Mouse (Mus musculus): ENCODE measurements around the gene Tmem254a. TPM values are rescaled to one million over a fixed set of nuclear protein-coding genes. Genes with fewer than 3 reads are reported as not detected.
"Not testable (repeated sequence)": the region's sequence is repeated elsewhere in the genome, so short reads cannot be mapped to it uniquely, and the experiment has no call there.

Tmem254a gene
- polyA plus RNA-seq, 1 experiment from 2014 or later, result 1.7 TPM

- not testable (repeated sequence) for H3K27ac ChIP-seq (replicated peaks); H3K4me3 ChIP-seq (replicated peaks); H3K36me3 ChIP-seq (replicated peaks); H3K9ac ChIP-seq; H3K9me3 ChIP-seq (replicated peaks); H3K4me1 ChIP-seq (replicated peaks); H3K27me3 ChIP-seq; H3K4me2 ChIP-seq; ATAC-seq (ENCODE audit: insufficient read depth)
- WGBS (ENCODE audit: insufficient replicate concordance), result no CpG with 5 or more reads among the region's 3 CpGs
Observed at GRCm38 (mm10) chr14:25894566-25894965, 32.9 kb downstream of the Tmem254a start.

GRCm38 (mm10) chr14:25885886-25886285, 41.6 kb downstream of the Tmem254a start:
- WGBS (ENCODE audit: insufficient replicate concordance), result no CpG with 5 or more reads among the region's 12 CpGs
- H3K36me3 ChIP-seq (replicated peaks); H3K4me2 ChIP-seq; H3K4me1 ChIP-seq (replicated peaks); ATAC-seq (ENCODE audit: insufficient read depth); H3K27me3 ChIP-seq; H3K9ac ChIP-seq; H3K9me3 ChIP-seq (replicated peaks); H3K27ac ChIP-seq (replicated peaks); H3K4me3 ChIP-seq (replicated peaks): not testable (repeated sequence)

DNA sequence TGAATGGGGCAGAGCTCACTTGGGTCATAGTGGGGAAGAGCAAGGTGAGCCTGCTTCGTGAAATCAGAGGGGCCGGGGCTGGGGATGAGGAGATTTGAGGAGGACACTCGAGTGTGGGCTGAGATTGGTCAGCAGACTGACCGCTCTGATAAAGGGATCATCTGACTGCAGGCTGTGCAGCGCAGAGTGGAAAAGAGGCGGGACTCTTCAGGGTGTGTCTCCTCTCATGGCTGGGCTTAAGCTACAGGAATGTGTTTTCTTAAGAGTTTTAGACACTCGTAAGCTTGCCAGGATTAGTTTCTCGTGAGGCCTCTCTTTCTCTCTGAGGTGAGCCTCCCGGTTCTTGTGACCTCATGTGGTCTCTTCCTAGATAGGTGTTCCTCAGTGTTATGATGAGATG, 45.7 kb downstream of the Tmem254a start:
- H3K9me3 ChIP-seq (replicated peaks); H3K4me3 ChIP-seq (replicated peaks); H3K36me3 ChIP-seq (replicated peaks); H3K27ac ChIP-seq (replicated peaks); ATAC-seq (ENCODE audit: insufficient read depth); H3K9ac ChIP-seq; H3K4me2 ChIP-seq; H3K4me1 ChIP-seq (replicated peaks); H3K27me3 ChIP-seq: not testable (repeated sequence)
- no CpG with 5 or more reads among the region's 9 CpGs for WGBS (ENCODE audit: insufficient replicate concordance)

DNA sequence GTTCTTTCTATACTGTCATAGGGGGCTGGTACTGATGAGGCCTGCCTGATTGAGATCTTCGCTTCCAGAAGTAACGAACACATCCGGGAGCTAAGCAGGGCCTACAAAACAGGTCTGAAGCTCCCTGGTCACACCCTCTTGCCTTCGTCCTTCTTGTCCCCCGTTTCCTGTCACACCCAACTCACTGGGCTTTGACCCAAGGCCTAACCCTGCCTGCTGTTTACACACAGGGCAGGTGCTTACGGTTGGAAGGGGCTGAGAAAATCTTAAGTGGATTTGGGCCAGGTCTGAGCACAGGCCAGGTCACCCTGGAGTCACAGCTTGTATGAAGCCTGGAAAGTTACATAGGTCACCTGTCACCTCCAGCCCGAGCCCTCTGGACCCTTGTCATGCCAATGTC, 50.8 kb downstream of the Tmem254a start:
- not testable (repeated sequence) for ATAC-seq (ENCODE audit: insufficient read depth); H3K27ac ChIP-seq (replicated peaks); H3K4me3 ChIP-seq (replicated peaks); H3K4me2 ChIP-seq; H3K4me1 ChIP-seq (replicated peaks); H3K9me3 ChIP-seq (replicated peaks); H3K27me3 ChIP-seq; H3K9ac ChIP-seq; H3K36me3 ChIP-seq (replicated peaks)
- WGBS (ENCODE audit: insufficient replicate concordance), result no CpG with 5 or more reads among the region's 7 CpGs

Other genes with a start within 250 kb of the Tmem254a start
- 26.4 and 26.8 TPM in 2 replicates for gene Ppif, start 233.5 kb downstream of the Tmem254a start, polyA plus RNA-seq (2015; fragmentation: Nextera tagmentation; extraction: Ambion mirVana)
- gene Zcchc24, start 158.6 kb downstream of the Tmem254a start, polyA plus RNA-seq (2015; fragmentation: Nextera tagmentation; extraction: Ambion mirVana), result 7.5 and 8.3 TPM in 2 replicates
- gene Anxa11, start 85.5 kb downstream of the Tmem254a start, polyA plus RNA-seq (2015; fragmentation: Nextera tagmentation; extraction: Ambion mirVana), result 11.2 TPM in 2 replicates
- 0.53 and 0.71 TPM in 2 replicates for gene Plac9a, start 24.6 kb downstream of the Tmem254a start, polyA plus RNA-seq (2015; fragmentation: Nextera tagmentation; extraction: Ambion mirVana)
- gene Cphx1, start 10.6 kb upstream of the Tmem254a start, polyA plus RNA-seq (2015; fragmentation: Nextera tagmentation; extraction: Ambion mirVana), result 0.09 TPM in 1 of 2 replicates, not detected in the other
- gene Duxbl1, start 50.9 kb upstream of the Tmem254a start, polyA plus RNA-seq (2015; fragmentation: Nextera tagmentation; extraction: Ambion mirVana), result 0.12 TPM in 1 of 2 replicates, not detected in the other
- gene Gm9780, start 115.0 kb upstream of the Tmem254a start, polyA plus RNA-seq (2015; fragmentation: Nextera tagmentation; extraction: Ambion mirVana), result 3.4 and 4.0 TPM in 2 replicates
- gene Tmem254c, start 139.7 kb upstream of the Tmem254a start, polyA plus RNA-seq (2015; fragmentation: Nextera tagmentation; extraction: Ambion mirVana), result 10.4 and 11.3 TPM in 2 replicates
- not detected in 2 replicates for gene Cphx2, start 153.8 kb upstream of the Tmem254a start, polyA plus RNA-seq (2015; fragmentation: Nextera tagmentation; extraction: Ambion mirVana)
- gene Cphx3, start 154.6 kb upstream of the Tmem254a start, polyA plus RNA-seq (2015; fragmentation: Nextera tagmentation; extraction: Ambion mirVana), result 0.05 TPM in 1 of 2 replicates, not detected in the other
- gene Duxbl2, start 190.7 kb upstream of the Tmem254a start, polyA plus RNA-seq (2015; fragmentation: Nextera tagmentation; extraction: Ambion mirVana), result 0.15 TPM in 1 of 2 replicates, not detected in the other

Measured in liver, embryonic 15.5 days (tissue).